Mouse (Mus musculus) myocyte (in vitro differentiated cells): ENCODE results near the gene Spcs3. TPM values are rescaled to one million over a fixed set of nuclear protein-coding genes. Genes with fewer than 3 reads are reported as not detected.
A peak's percentile ranks its signal among the peaks of the same experiment; 100 is the strongest.

Experiments used
- H3K27me3 ChIP-seq: one replicate; pipeline ENCODE4 v1.6.1; 2011; ENCODE audit not compliant: control insufficient read depth, insufficient read depth, insufficient read length
- H3K36me3 ChIP-seq: one replicate; pipeline ENCODE4 v1.6.1; 2011; ENCODE audit not compliant: control insufficient read depth, insufficient read depth
- H3K4me2 ChIP-seq: one replicate; pipeline ENCODE4 v1.6.1; 2011; ENCODE audit warnings: low read depth, control low read depth
- H3K4me3 ChIP-seq: one replicate; pipeline ENCODE4 v1.5.1; 2011; ENCODE audit warnings: mild to moderate bottlenecking, control low read depth, moderate library complexity
- H3K79me2 ChIP-seq: one replicate; pipeline ENCODE4 v1.6.1; 2011; ENCODE audit not compliant: control insufficient read depth, insufficient read depth
- H3ac ChIP-seq: one replicate; pipeline ENCODE4 v1.6.1; 2011; ENCODE audit not compliant: control insufficient read depth, insufficient read length
- CEBPB ChIP-seq: IDR thresholded peaks from 2 replicates; pipeline ENCODE4 v1.6.1; 2011; ENCODE audit warnings: mild to moderate bottlenecking, moderate library complexity; ENCODE audit not compliant: poor library complexity, insufficient read depth, severe bottlenecking
- E2F4 ChIP-seq: IDR thresholded peaks from one replicate; pipeline ENCODE4 v1.6.1; 2011; ENCODE audit warnings: mild to moderate bottlenecking, control low read depth, moderate library complexity; ENCODE audit not compliant: insufficient read depth
- MAX ChIP-seq: IDR thresholded peaks from one replicate; pipeline ENCODE4 v1.6.1; 2011; ENCODE audit warnings: low read depth, mild to moderate bottlenecking, control low read depth
- MYOD1 ChIP-seq, 3 experiments: IDR thresholded peaks; one replicate each; pipeline ENCODE4 v1.6.1; 2011; ENCODE audit warnings: control low read depth in 2 of 3, low read depth in 2 of 3, mild to moderate bottlenecking in 2 of 3, moderate library complexity in 1 of 3; ENCODE audit not compliant: insufficient read length in 2 of 3, control insufficient read depth in 1 of 3
- MYOG ChIP-seq, 3 experiments: IDR thresholded peaks; one replicate each; pipeline ENCODE4 v1.6.1; 2011; ENCODE audit warnings: control low read depth in 2 of 3, low read depth in 2 of 3, mild to moderate bottlenecking in 2 of 3; ENCODE audit not compliant: insufficient read length in 2 of 3, control insufficient read depth in 1 of 3, insufficient read depth in 1 of 3
- POLR2A ChIP-seq: IDR thresholded peaks from one replicate; pipeline ENCODE4 v1.6.1; 2011; ENCODE audit warnings: low read depth, mild to moderate bottlenecking, control low read depth, moderate library complexity; ENCODE audit not compliant: insufficient read length
- POLR2AphosphoS2 ChIP-seq: IDR thresholded peaks from one replicate; pipeline ENCODE4 v1.6.1; 2011; ENCODE audit warnings: low read depth, control low read depth; ENCODE audit not compliant: insufficient read length
- REST ChIP-seq: IDR thresholded peaks from one replicate; pipeline ENCODE4 v1.6.1; 2011; ENCODE audit warnings: mild to moderate bottlenecking, control low read depth, moderate library complexity; ENCODE audit not compliant: insufficient read depth, insufficient read length
- SRF ChIP-seq: IDR thresholded peaks from one replicate; pipeline ENCODE4 v1.6.1; 2011; ENCODE audit warnings: low read depth; ENCODE audit not compliant: control insufficient read depth, insufficient read length
- TCF12 ChIP-seq: IDR thresholded peaks from one replicate; pipeline ENCODE4 v1.6.1; 2011; ENCODE audit warnings: mild to moderate bottlenecking, control low read depth; ENCODE audit not compliant: poor library complexity, insufficient read depth, severe bottlenecking
- TCF3 ChIP-seq: IDR thresholded peaks from one replicate; pipeline ENCODE4 v1.6.1; 2011; ENCODE audit warnings: low read depth, control low read depth; ENCODE audit not compliant: insufficient read length
- USF1 ChIP-seq: IDR thresholded peaks from one replicate; pipeline ENCODE4 v1.6.1; 2011; ENCODE audit warnings: low read depth, mild to moderate bottlenecking, control low read depth, moderate library complexity
- polyA plus RNA-seq: library from polyadenylated mRNA; unstranded; fragments of >200 nt; fragmentation: generic; extraction: Trizol; gene quantifications from one replicate; pipeline ENCODE4 v1.2.1, GENCODE M21; 2012; ENCODE audit warnings: missing spikeins

Gene Spcs3
- polyA plus RNA-seq, 1 experiment: 18.3 TPM

DNA sequence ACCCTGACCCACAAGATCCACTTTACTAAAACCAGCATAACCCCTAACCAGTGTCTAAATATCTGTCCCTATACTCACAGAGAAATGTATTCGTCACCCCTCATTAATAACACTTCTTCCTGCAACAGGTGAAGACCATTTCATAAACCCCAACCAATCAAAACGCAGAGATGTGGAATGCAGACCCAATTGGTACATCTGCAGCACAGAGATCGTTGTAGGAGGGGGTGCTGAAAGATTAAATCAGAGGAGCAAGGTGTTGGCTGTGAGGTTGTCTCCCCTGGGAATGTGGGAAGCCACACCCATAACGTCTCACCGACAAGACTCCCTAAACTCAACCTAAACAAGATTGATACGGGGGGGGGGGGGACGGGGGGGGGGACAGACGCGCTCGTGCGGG lies 21.0 kb downstream of the Spcs3 start:
- TF ChIP-seq TCF12 (no peak), POLR2A (no peak), USF1 (no peak), MYOG (IDR thresholded peaks at IDR 0.05; ENCODE audit: control insufficient read depth in 1 of 3, insufficient read depth in 1 of 3, insufficient read length in 2 of 3, low read depth in 2 of 3) (no peak), MAX (no peak), POLR2AphosphoS2 (no peak), CEBPB (no peak), SRF (no peak), MYOD1 (IDR thresholded peaks at IDR 0.05; ENCODE audit: control insufficient read depth in 1 of 3, insufficient read length in 2 of 3, low read depth in 2 of 3) (no peak)
- H3K79me2 ChIP-seq: no peaks in the 10 kb centered on the region
- H3ac ChIP-seq: no peak overlapping the region
- peak overlapping the region; percentile 1 for H3K4me2 ChIP-seq
- H3K36me3 ChIP-seq: no peaks in the 10 kb centered on the region
- H3K4me3 ChIP-seq: no peak overlapping the region
- no peaks in the 10 kb centered on the region for H3K27me3 ChIP-seq

DNA sequence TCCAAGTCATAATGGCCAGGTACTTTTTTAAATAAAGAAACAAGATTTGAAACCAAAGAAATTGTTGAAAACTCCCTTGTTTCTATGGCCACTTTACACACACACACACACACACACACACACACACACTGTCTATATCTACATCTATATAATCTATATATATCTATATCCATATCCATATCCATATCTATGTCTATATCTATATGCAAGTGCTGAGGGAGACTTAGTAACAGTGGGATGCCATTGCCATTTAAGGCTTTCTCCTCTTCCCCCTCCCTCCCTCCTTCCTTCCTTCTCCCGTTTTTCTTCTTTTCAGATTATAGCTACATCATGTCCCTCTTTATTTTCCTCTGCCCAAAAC lies 21.7 kb downstream of the Spcs3 start:
- H3K27me3 ChIP-seq: no peaks in the 10 kb centered on the region
- TF ChIP-seq TCF12: no peak
- TF ChIP-seq MYOG (IDR thresholded peaks at IDR 0.05; ENCODE audit: control insufficient read depth in 1 of 3, insufficient read depth in 1 of 3, insufficient read length in 2 of 3, low read depth in 2 of 3): no peak
- TF ChIP-seq POLR2AphosphoS2: no peak
- no peak for TF ChIP-seq REST
- no peak for TF ChIP-seq POLR2A
- TF ChIP-seq E2F4: no peak
- no peak for TF ChIP-seq MYOD1 (IDR thresholded peaks at IDR 0.05; ENCODE audit: control insufficient read depth in 1 of 3, insufficient read length in 2 of 3, low read depth in 2 of 3)
- no peak for TF ChIP-seq SRF
- no peak for TF ChIP-seq TCF3
- no peak for TF ChIP-seq USF1
- TF ChIP-seq MAX: no peak
- TF ChIP-seq CEBPB: no peak
- H3K36me3 ChIP-seq: no peaks in the 10 kb centered on the region
- no peak overlapping the region for H3K4me3 ChIP-seq
- H3ac ChIP-seq: no peak overlapping the region
- no peaks in the 10 kb centered on the region for H3K79me2 ChIP-seq
- no peak overlapping the region for H3K4me2 ChIP-seq

DNA sequence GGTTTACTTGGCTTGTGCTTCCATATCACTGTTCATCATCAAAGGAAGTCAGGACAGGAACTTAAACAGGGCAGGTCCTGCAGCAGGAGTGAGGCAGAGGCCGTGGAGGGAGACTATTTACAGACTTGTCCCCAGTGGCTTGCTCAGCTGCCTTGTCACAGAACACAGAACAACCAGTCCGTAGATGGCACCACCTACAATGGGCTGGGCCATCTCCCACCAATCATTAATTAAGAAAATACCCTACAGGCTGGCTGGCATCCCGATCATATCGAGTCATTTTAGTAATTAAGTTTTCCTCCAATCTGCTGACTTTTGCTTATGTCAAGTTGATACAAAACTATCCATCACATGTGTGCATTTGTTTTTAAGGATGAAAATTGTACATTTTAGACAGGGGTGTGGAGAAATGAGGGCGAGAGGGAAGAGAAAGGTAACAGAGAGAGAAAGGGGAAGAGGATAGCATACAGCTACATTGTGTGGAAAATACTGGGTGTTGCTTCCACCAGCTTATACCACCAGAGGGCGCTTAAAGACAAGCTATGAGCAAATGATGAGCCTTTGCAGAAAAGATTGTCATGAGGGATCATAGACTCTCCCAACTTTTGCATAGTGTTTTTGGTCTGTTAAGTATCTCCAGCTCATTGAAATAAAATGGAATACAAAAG lies 22.2 kb downstream of the Spcs3 start:
- no peak for TF ChIP-seq CEBPB
- no peak for TF ChIP-seq SRF
- no peak for TF ChIP-seq MYOD1 (IDR thresholded peaks at IDR 0.05; ENCODE audit: control insufficient read depth in 1 of 3, insufficient read length in 2 of 3, low read depth in 2 of 3)
- no peak for TF ChIP-seq MYOG (IDR thresholded peaks at IDR 0.05; ENCODE audit: control insufficient read depth in 1 of 3, insufficient read depth in 1 of 3, insufficient read length in 2 of 3, low read depth in 2 of 3)
- TF ChIP-seq E2F4: no peak
- TF ChIP-seq POLR2A: no peak
- no peak for TF ChIP-seq TCF12
- no peak for TF ChIP-seq USF1
- no peak for TF ChIP-seq REST
- TF ChIP-seq TCF3: no peak
- TF ChIP-seq POLR2AphosphoS2: no peak
- Histone ChIP-seq H3K79me2 (no peaks in the 10 kb centered on the region), H3K4me2 (peak overlapping the region; percentile 27), H3K27me3 (no peaks in the 10 kb centered on the region), H3K4me3 (no peak overlapping the region), H3ac (no peak overlapping the region), H3K36me3 (no peaks in the 10 kb centered on the region)

DNA sequence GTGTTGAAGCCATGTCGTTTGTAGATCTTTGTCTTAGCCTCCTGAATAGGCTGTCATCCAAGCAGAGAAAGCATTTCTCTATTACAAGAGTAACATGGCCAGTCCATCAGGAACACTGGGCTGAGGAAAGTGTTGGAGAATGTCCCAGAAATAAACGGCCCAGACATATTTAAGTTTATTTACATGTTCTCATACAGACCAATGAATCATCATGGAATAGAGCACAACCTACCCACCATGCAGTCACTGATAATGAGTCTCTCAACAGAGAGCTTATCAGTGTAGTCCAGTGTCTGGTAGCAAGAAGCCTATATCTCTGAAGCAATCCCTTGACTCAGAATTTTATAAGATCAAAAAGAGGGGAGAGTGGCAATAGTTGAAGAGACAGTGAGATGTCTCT lies 24.7 kb downstream of the Spcs3 start:
- no peak overlapping the region for H3K4me3 ChIP-seq
- no peaks in the 10 kb centered on the region for H3K36me3 ChIP-seq
- no peak overlapping the region for H3ac ChIP-seq
- no peaks in the 10 kb centered on the region for H3K27me3 ChIP-seq
- H3K79me2 ChIP-seq: no peaks in the 10 kb centered on the region
- TF ChIP-seq TCF3: no peak
- H3K4me2 ChIP-seq: no peak overlapping the region

DNA sequence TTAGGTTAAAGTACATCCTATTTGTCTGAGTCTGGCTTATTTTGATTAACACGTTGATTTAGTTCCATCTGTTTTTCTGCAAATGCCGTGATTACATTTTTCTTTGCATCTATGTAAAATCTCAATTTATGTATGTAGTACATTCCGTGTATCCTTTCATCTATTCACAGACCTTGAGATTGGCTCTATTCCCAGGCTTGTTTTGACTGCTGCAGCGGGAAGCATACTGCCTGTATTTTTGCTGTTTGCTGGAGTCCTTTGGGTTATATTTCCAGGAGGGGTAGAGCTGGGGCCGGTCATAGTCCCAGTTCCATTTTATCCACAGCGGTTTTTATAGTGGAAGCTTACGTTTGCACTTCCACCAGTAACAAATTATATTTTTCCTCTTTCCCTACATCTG lies 26.7 kb downstream of the Spcs3 start:
- no peaks in the 10 kb centered on the region for H3K79me2 ChIP-seq
- H3K4me3 ChIP-seq: no peak overlapping the region
- H3K4me2 ChIP-seq: no peak overlapping the region
- no peaks in the 10 kb centered on the region for H3K27me3 ChIP-seq
- H3K36me3 ChIP-seq: no peaks in the 10 kb centered on the region
- H3ac ChIP-seq: no peak overlapping the region
- TF ChIP-seq E2F4 (no peak), POLR2A (no peak), SRF (no peak), MAX (no peak), USF1 (no peak), CEBPB (no peak), REST (no peak), MYOD1 (IDR thresholded peaks at IDR 0.05; ENCODE audit: control insufficient read depth in 1 of 3, insufficient read length in 2 of 3, low read depth in 2 of 3) (no peak)
